Mouse (Mus musculus) midbrain, embryonic 11.5 days (tissue): ENCODE data around the gene Chrm4. TPM values are rescaled to one million over a fixed set of nuclear protein-coding genes. Genes with fewer than 3 reads are reported as not detected.

ENCODE experiments used
- ATAC-seq: fragments of 200-750 bp; cut with Nextera tagmentation; 2 replicates; pipeline ENCODE4 v1.8.0; 2017; ENCODE audit warnings: moderate TSS enrichment, moderate library complexity; ENCODE audit not compliant: low FRiP score
- DNase-seq: peaks from one replicate; pipeline ENCODE4 v3.0.0; 2015; ENCODE audit warnings: low spot score; ENCODE audit errors: missing footprints
- H3K27ac ChIP-seq: fragments of 300-500 bp; sonication (generic); 2 replicates; pipeline ENCODE4 v1.5.1; 2014; ENCODE audit warnings: low read depth, low read length
- H3K27me3 ChIP-seq: fragments of 300-500 bp; sonication (generic); 2 replicates; pipeline ENCODE4 v1.6.1; 2014; ENCODE audit warnings: mild to moderate bottlenecking, low read length, moderate library complexity, mixed read lengths; ENCODE audit not compliant: control insufficient read depth, insufficient read depth
- H3K36me3 ChIP-seq: fragments of 300-500 bp; sonication (generic); 2 replicates; pipeline ENCODE4 v1.6.1; 2014; ENCODE audit warnings: mild to moderate bottlenecking, low read length, moderate library complexity, mixed read lengths; ENCODE audit not compliant: control insufficient read depth, insufficient read depth
- H3K4me1 ChIP-seq: fragments of 300-500 bp; sonication (generic); 2 replicates; pipeline ENCODE4 v1.6.1; 2014; ENCODE audit warnings: low read length; ENCODE audit not compliant: control insufficient read depth, insufficient read depth
- H3K4me2 ChIP-seq: fragments of 300-500 bp; sonication (generic); 2 replicates; pipeline ENCODE4 v1.6.1; 2014; ENCODE audit warnings: mild to moderate bottlenecking, moderate library complexity
- H3K4me3 ChIP-seq: fragments of 300-500 bp; sonication (generic); 2 replicates; pipeline ENCODE4 v1.5.1; 2014; ENCODE audit warnings: low read depth, low read length
- H3K9ac ChIP-seq: fragments of 300-500 bp; sonication (generic); 2 replicates; pipeline ENCODE4 v1.6.1; 2014; ENCODE audit warnings: low read length
- H3K9me3 ChIP-seq: fragments of 300-500 bp; sonication (generic); 2 replicates; pipeline ENCODE4 v1.6.1; 2016; ENCODE audit warnings: low read length; ENCODE audit not compliant: control insufficient read depth
- WGBS: fragments of 180-500 bp; shearing (Covaris S2); extraction: QIAGEN DNeasy Blood & Tissue Kit; methylation state at CpG from one replicate; pipeline ENCODE4 v1.1.7; 2014; 5-methylcytosine and 5-hydroxymethylcytosine counted together
- polyA plus RNA-seq: library from polyadenylated mRNA; unstranded; fragments of >200 nt; fragmentation: Nextera tagmentation; extraction: Ambion mirVana; gene quantifications from 2 replicates; pipeline ENCODE4 v1.2.1, GENCODE M21; 2014

Gene Chrm4
- polyA plus RNA-seq, result 0.26 and 0.37 TPM in 2 replicates

DNA sequence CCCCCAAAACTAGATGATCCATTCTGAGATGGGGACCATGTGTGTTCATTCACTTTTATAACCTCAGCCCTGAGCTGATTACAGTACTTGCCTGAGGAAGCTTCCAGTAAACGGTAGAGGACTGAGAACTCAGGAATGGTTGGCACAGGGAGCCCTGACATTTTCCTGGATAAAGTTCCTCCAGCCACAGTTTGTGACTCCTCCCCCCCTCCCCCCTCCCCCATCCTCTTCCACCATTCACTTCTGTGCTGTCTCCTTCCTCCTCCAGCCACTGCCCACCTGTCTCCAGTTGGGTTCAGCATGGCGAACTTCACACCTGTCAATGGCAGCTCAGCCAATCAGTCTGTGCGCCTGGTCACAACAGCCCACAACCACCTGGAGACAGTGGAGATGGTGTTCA lies at the start of gene Chrm4:
Chrm4 (plus strand) TSS at position 301 of the 400 bp plus-strand sequence.
- Histone ChIP-seq H3K36me3 (no peaks in the 10 kb centered on the region), H3K27me3 (peaks cover 28% of the 10 kb centered on the region), H3K4me3 (no peak within 1 kb of the TSS), H3K27ac (no peak within 1 kb of the TSS), H3K4me2 (no peak within 1 kb of the TSS), H3K4me1 (peaks cover 27% of the 10 kb centered on the region), H3K9ac (no peak within 1 kb of the TSS), H3K9me3 (no peaks in the 10 kb centered on the region)
- DNase-seq, result no peak
- ATAC-seq, result no peak
- WGBS, result 97% methylated on average over 3 of the region's 3 CpGs

DNA sequence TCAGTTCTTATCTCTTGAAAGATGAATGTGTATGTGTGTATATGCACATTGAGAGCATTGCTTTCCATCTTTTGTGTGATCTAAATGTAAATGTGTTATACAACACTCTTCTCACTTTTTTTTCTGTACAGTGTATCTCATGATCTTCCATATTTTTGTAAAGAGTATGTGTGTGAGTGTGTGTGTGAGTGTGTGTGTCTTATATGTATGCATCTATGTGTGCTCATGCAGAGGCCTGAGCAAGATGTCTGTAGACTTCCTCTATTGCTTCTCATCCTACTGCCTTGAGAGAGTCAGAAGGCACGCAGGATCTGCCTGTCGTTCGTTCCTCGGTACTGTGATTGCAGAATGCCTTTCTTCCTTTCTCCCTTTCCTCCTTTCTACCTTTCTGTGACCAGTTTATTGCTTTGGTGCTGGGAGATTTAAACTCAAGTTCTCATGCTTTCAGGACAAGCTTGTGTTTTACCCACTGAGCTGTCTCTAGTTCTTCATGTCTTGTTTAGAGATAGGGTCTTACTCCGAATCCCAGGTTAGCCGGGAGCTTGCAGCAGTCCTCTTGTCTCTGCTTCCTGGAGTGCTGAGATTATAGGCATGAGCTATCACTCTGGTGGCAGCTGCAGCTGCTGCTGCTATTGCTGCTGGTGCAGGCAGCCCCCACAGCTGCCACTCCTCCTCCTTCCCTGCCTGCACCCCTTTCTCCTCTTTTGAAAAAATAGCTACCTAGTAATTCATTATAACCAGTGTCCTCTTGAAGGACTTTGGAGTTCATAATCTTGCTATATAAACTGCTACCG lies 48.5 kb upstream of the Chrm4 start:
- H3K4me1 ChIP-seq, result no peaks in the 10 kb centered on the region; the same call in 1 of the 2 replicates
- no peak overlapping the region for H3K9ac ChIP-seq
- no peaks in the 10 kb centered on the region for H3K27me3 ChIP-seq
- H3K9me3 ChIP-seq, result no peaks in the 10 kb centered on the region
- H3K27ac ChIP-seq, result no peak overlapping the region
- no peak overlapping the region for H3K4me2 ChIP-seq
- DNase-seq, result peak; percentile 79
- 70% methylated on average over 7 of the region's 7 CpGs for WGBS
- no peak for ATAC-seq
- H3K36me3 ChIP-seq, result no peaks in the 10 kb centered on the region
- no peak overlapping the region for H3K4me3 ChIP-seq

DNA sequence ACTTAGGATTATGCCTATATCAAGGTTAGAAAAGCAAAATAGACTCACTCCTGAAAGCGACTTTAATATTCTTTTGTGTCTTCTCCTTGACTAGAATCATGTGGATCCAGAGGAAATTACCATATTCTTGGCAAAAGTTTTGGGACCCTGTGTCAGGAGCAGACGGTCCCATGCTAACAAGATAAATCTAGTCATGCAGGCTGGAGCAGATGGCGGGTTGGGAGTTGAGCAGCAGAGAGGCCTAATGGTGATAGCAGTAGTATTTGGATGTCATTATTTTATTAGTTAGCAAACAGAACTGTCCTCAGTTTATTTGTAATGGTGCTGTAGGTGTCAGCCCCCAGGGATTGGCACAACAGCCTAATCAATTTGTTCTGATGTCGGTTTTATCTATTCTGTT lies 43.1 kb upstream of the Chrm4 start:
- Histone ChIP-seq H3K27ac (no peak overlapping the region), H3K27me3 (no peaks in the 10 kb centered on the region), H3K4me3 (no peak overlapping the region), H3K9ac (no peak overlapping the region), H3K9me3 (no peaks in the 10 kb centered on the region), H3K4me1 (no peaks in the 10 kb centered on the region), H3K36me3 (peaks cover 2% of the 10 kb centered on the region; the same call in 1 of the 2 replicates), H3K4me2 (no peak overlapping the region)
- WGBS, result 88% methylated on average over 4 of the region's 4 CpGs
- ATAC-seq (no peak), DNase-seq (peak; percentile 39)

DNA sequence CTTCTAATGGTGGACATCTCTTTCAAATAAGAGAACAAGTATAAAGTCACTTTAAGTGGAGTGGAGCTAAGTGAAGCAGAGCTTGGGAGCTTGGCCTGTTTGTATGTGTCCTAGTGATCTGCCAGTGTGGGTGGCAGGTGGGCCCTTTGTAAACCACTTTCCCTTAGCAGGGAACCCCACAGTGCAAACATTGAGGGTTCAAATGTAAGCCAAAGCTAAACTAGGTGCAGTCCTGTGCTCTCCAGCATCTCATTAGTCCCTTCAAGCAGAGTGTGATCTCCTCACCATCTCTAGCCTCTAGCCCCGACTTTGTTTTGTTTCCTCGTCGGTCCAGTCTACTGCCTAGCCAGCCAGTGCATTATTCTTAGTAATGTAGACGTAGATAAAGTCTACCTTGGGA lies 42.4 kb upstream of the Chrm4 start:
- peak; percentile 73 for DNase-seq
- no peak for ATAC-seq
- 75% methylated on average over 4 of the region's 4 CpGs for WGBS
- Histone ChIP-seq H3K4me1 (no peaks in the 10 kb centered on the region), H3K4me2 (no peak overlapping the region), H3K9me3 (no peaks in the 10 kb centered on the region), H3K4me3 (no peak overlapping the region), H3K36me3 (peaks cover 2% of the 10 kb centered on the region; the same call in 1 of the 2 replicates), H3K27ac (no peak overlapping the region), H3K27me3 (no peaks in the 10 kb centered on the region), H3K9ac (no peak overlapping the region)

DNA sequence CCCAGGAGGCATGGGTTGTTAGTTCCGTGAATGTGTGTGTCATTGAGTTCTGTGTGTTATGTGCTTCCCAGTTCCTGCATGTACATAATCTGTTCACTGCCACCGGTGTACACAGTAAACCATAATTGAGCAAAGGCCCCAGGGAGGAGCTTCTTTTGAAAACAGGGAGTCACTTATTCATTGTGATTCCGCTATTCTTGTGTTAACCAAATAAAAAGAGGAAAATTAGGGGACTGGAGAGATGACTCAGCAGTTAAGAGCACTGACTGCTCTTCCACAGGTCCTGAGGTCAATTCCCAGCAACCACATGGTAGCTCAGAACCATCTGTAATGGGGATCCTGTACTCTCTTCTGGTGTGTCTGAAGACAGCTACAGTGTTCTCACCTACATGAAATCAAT lies 32.3 kb upstream of the Chrm4 start:
- Histone ChIP-seq H3K9ac (no peak overlapping the region), H3K27me3 (no peaks in the 10 kb centered on the region), H3K27ac (no peak overlapping the region), H3K9me3 (no peaks in the 10 kb centered on the region), H3K4me1 (no peaks in the 10 kb centered on the region), H3K4me3 (no peak overlapping the region), H3K36me3 (no peaks in the 10 kb centered on the region; the same call in 1 of the 2 replicates), H3K4me2 (no peak overlapping the region)
- no peak for ATAC-seq
- peak; percentile 51 for DNase-seq
- 94% methylated on average over 3 of the region's 3 CpGs for WGBS

DNA sequence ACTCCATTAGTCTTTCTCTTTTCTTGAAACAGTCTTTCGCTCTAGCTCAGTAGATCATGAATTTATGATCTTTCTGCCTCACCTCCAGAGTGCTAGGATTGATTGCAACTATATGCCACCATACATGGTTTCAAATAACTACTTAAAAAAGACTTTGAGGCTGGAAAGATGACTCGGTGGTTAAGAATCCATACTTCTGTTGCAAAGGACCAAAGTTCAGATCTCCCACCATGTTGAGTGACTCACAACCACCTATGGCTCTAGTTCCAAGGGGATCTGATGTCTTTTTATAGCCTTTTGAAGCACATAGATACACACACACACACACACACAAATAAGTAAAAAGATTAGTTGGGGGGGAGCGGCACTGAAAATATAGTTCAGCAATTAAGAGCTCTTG lies 31.6 kb upstream of the Chrm4 start:
- ATAC-seq (no peak), DNase-seq (peak; percentile 21)
- Histone ChIP-seq H3K4me2 (no peak overlapping the region), H3K4me1 (no peaks in the 10 kb centered on the region), H3K9ac (no peak overlapping the region), H3K27me3 (no peaks in the 10 kb centered on the region), H3K36me3 (peaks cover 1% of the 10 kb centered on the region; the same call in 1 of the 2 replicates), H3K27ac (no peak overlapping the region), H3K9me3 (no peaks in the 10 kb centered on the region), H3K4me3 (no peak overlapping the region)
- WGBS, result 95% methylated on average over 3 of the region's 3 CpGs

DNA sequence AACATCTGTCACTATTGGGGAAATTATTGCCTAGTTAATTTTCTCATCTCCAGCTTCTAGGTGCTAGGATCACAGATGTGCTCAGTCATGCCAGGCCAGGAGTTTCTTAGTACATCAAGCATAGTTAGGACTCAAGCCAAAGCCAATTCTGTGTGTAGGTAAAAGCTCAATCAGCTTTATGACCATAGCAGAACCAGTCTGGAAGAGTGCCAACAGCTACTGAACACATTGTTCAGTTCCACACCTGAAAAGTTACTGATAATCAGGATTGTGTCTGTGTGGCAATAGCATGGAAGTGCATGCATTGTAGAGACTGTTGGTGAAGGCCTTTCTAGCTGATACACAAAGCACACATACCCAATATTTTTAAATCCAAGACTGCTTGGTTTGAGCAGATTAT lies 29.1 kb upstream of the Chrm4 start:
- Histone ChIP-seq H3K4me3 (no peak overlapping the region), H3K4me2 (no peak overlapping the region), H3K36me3 (0 out of 2 replicates have a peak, but pooled peaks cover 2% of the 10 kb centered on the region), H3K27me3 (no peaks in the 10 kb centered on the region), H3K4me1 (no peaks in the 10 kb centered on the region), H3K9ac (no peak overlapping the region), H3K9me3 (no peaks in the 10 kb centered on the region), H3K27ac (no peak overlapping the region)
- DNase-seq, result peak; percentile 37
- ATAC-seq, result no peak

DNA sequence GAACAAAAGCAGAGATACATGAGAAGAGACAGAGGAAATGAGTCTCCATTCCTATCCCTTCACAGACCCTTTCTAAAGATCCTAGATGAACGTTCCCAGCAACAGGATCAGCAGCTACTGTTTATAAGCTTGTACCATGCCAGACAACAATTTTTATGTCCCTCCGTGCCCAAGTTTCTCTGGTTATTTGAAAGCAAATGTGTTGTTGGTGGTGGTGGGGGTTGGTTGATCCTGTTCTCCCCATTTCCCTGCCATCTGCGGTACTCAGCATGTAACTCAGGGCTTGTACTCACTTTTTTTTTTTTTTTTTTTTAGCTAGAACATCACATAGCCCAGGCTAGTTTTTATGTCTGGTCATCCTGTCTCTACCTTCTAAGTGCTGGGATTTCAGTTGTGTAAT lies 27.9 kb upstream of the Chrm4 start:
- H3K27me3 ChIP-seq, result no peaks in the 10 kb centered on the region
- WGBS, result 93% methylated on average over 3 of the region's 3 CpGs

DNA sequence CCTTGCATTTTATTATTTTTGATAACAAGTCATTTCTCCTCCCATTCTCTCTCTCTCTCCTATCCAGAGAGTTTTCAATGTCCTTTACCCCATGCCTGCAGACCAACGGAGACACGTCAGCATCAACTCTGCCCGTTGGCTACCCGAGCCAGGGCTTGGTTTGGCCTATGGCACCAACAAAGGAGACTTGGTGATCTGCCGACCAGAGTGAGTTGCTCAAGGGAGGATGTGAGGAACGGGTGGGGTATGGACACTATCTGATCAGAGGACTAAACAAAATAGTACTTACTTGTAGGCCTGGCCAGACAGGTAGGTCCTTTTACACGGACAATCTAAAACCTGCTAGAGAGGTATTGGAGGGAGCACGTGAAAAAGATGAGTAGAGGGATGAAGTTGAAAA lies 26.6 kb upstream of the Chrm4 start:
- ATAC-seq, result no peak
- Histone ChIP-seq H3K9me3 (no peaks in the 10 kb centered on the region), H3K27me3 (no peaks in the 10 kb centered on the region), H3K4me2 (no peak overlapping the region), H3K4me3 (no peak overlapping the region), H3K27ac (no peak overlapping the region), H3K4me1 (peaks cover 4% of the 10 kb centered on the region; the same call in 1 of the 2 replicates), H3K9ac (no peak overlapping the region), H3K36me3 (0 out of 2 replicates have a peak, but pooled peaks cover 2% of the 10 kb centered on the region)
- 95% methylated on average over 8 of the region's 8 CpGs for WGBS
- DNase-seq, result peak; percentile 81

More for the DNA sequence above, 27.9 kb upstream of the Chrm4 start:
- no peak for ATAC-seq
- Histone ChIP-seq H3K4me1 (no peaks in the 10 kb centered on the region), H3K27ac (no peak overlapping the region), H3K4me3 (no peak overlapping the region), H3K36me3 (0 out of 2 replicates have a peak, but pooled peaks cover 2% of the 10 kb centered on the region), H3K4me2 (no peak overlapping the region), H3K9ac (no peak overlapping the region), H3K9me3 (no peaks in the 10 kb centered on the region)
- DNase-seq, result peak; percentile 75
